19 mouse cellular contexts compared by ENCODE assay signal in the genomic region with DNA sequence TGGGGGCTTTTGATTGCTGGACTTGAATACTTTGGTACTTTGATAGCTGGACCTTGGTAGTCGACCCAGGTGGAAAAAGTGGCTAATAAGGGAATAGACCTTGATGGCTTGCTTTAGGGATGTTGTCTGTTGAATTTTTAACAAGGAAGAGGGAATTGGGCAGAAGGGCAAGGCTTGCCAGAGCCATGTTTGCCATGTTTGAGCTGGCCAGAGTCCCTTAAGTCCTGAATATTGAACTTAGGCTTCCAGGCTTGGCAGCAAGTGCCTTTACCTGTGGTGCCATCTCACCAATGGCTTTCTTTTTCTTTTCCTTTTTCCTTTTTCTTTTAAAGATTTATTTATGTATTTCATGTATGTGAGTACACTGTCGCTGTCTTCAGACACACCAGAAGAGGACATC. TPM values are rescaled to one million over a fixed set of nuclear protein-coding genes. Genes with fewer than 3 reads are reported as not detected.
"Had no signal": no experiment of that assay in that cellular context is flagged by ENCODE, and none has a peak within 500 bp of the region (broad histone marks: within the 10 kb centered on the region; RNA-seq: fewer than 3 reads in every experiment).

No protein-coding gene starts in this region.

- H3K4me1 ChIP-seq: neural tube, embryonic 13.5 days; neural tube, embryonic 15.5 days; stomach, embryonic 15.5 days had no signal

- H3K4me3 ChIP-seq: neural tube, embryonic 13.5 days; neural tube, embryonic 15.5 days; stomach, embryonic 15.5 days had no signal

- H3K36me3 ChIP-seq: neural tube, embryonic 13.5 days; neural tube, embryonic 15.5 days; stomach, embryonic 15.5 days had no signal

- H3K27me3 ChIP-seq: neural tube, embryonic 13.5 days; neural tube, embryonic 15.5 days; stomach, embryonic 15.5 days had no signal

- DNase-seq: retina, postnatal 1 day; right cerebral cortex, adult 18-20 months; right cerebral cortex, postnatal 14 days; right cerebral cortex, postnatal 25 days; right cerebral cortex, postnatal 4 days; spleen, adult 18-20 months; thymus, adult 18-20 months; thymus, adult 2 months; thymus, postnatal 14 days; thymus, postnatal 25 days; thymus, postnatal 36 days; thymus, postnatal 4 days had no signal

- H3K9ac ChIP-seq: neural tube, embryonic 13.5 days; neural tube, embryonic 15.5 days; stomach, embryonic 15.5 days had no signal

- H3K27ac ChIP-seq: neural tube, embryonic 13.5 days; neural tube, embryonic 15.5 days; stomach, embryonic 15.5 days; stomach, postnatal 0 days had no signal

RNA-seq across cellular contexts. Expression of a gene that starts 38.4 kb away (rescaled TPM):
- polyA plus RNA-seq: small intestine, adult 2 months; thymus, postnatal 0 days; urinary bladder, adult 2 months had no signal
